Mouse (Mus musculus): Measurements from ENCODE around the gene Allc. TPM values are rescaled to one million over a fixed set of nuclear protein-coding genes. Genes with fewer than 3 reads are reported as not detected.

Gene Allc
- polyA plus RNA-seq, 1 experiment: not detected

- no peak for TF ChIP-seq POLR2A (IDR thresholded peaks at IDR 0.05; ENCODE audit: low read depth, low read length)
- TF ChIP-seq CTCF (IDR thresholded peaks at IDR 0.05; ENCODE audit: extremely low read depth, insufficient read length, insufficient replicate concordance, low read depth, low read length): no peak
- WGBS: 51% methylated on average over 3 of the region's 3 CpGs
- Histone ChIP-seq H3K27me3 (ENCODE audit: control insufficient read depth, insufficient read depth, low read length) (no peaks in the 10 kb centered on the region), H3K4me1 (ENCODE audit: control insufficient read depth, insufficient read depth, insufficient read length, low read length) (no peaks in the 10 kb centered on the region), H3K36me3 (ENCODE audit: control insufficient read depth, insufficient read depth, low read length) (no peaks in the 10 kb centered on the region), H3K27ac (ENCODE audit: insufficient read depth, low read depth, low read length) (no peak overlapping the region), H3K4me3 (ENCODE audit: low read depth, low read length) (no peak overlapping the region)
Measured at GRCm38 (mm10) chr12:28584036-28584435, 1.7 kb upstream of the Allc start.

GRCm38 (mm10) chr12:28579132-28579531 is 3.2 kb downstream of the Allc start:
- no peak overlapping the region for H3K27ac ChIP-seq (ENCODE audit: insufficient read depth, low read depth, low read length)
- H3K4me1 ChIP-seq (ENCODE audit: control insufficient read depth, insufficient read depth, insufficient read length, low read length): no peaks in the 10 kb centered on the region
- H3K27me3 ChIP-seq (ENCODE audit: control insufficient read depth, insufficient read depth, low read length): no peaks in the 10 kb centered on the region
- no peaks in the 10 kb centered on the region for H3K36me3 ChIP-seq (ENCODE audit: control insufficient read depth, insufficient read depth, low read length)
- WGBS: 32% methylated on average over 4 of the region's 4 CpGs
- H3K4me3 ChIP-seq (ENCODE audit: low read depth, low read length): no peak overlapping the region
- TF ChIP-seq CTCF (IDR thresholded peaks at IDR 0.05; ENCODE audit: extremely low read depth, insufficient read length, insufficient replicate concordance, low read depth, low read length) (peak; percentile 46; the same call in 1 of the 2 replicates), POLR2A (IDR thresholded peaks at IDR 0.05; ENCODE audit: low read depth, low read length) (no peak)

- Histone ChIP-seq H3K36me3 (ENCODE audit: control insufficient read depth, insufficient read depth, low read length) (no peaks in the 10 kb centered on the region), H3K4me3 (ENCODE audit: low read depth, low read length) (no peak overlapping the region), H3K27ac (ENCODE audit: insufficient read depth, low read depth, low read length) (no peak overlapping the region), H3K4me1 (ENCODE audit: control insufficient read depth, insufficient read depth, insufficient read length, low read length) (no peaks in the 10 kb centered on the region), H3K27me3 (ENCODE audit: control insufficient read depth, insufficient read depth, low read length) (no peaks in the 10 kb centered on the region)
- WGBS: 59% methylated on average over 3 of the region's 3 CpGs
- TF ChIP-seq POLR2A (IDR thresholded peaks at IDR 0.05; ENCODE audit: low read depth, low read length): no peak
- TF ChIP-seq CTCF (IDR thresholded peaks at IDR 0.05; ENCODE audit: extremely low read depth, insufficient read length, insufficient replicate concordance, low read depth, low read length): no peak
Measured at GRCm38 (mm10) chr12:28578147-28578546, 4.2 kb downstream of the Allc start.

- WGBS: 57% methylated on average over 6 of the region's 6 CpGs
- Histone ChIP-seq H3K4me3 (ENCODE audit: low read depth, low read length) (no peak overlapping the region), H3K27me3 (ENCODE audit: control insufficient read depth, insufficient read depth, low read length) (no peaks in the 10 kb centered on the region), H3K4me1 (ENCODE audit: control insufficient read depth, insufficient read depth, insufficient read length, low read length) (no peaks in the 10 kb centered on the region), H3K36me3 (ENCODE audit: control insufficient read depth, insufficient read depth, low read length) (no peaks in the 10 kb centered on the region), H3K27ac (ENCODE audit: insufficient read depth, low read depth, low read length) (no peak overlapping the region)
- no peak for TF ChIP-seq POLR2A (IDR thresholded peaks at IDR 0.05; ENCODE audit: low read depth, low read length)
- TF ChIP-seq CTCF (IDR thresholded peaks at IDR 0.05; ENCODE audit: extremely low read depth, insufficient read length, insufficient replicate concordance, low read depth, low read length): no peak
Measured at GRCm38 (mm10) chr12:28575366-28576070, 6.8 kb downstream of the Allc start.

GRCm38 (mm10) chr12:28572241-28572640 is 10.1 kb downstream of the Allc start:
- TF ChIP-seq CTCF (IDR thresholded peaks at IDR 0.05; ENCODE audit: extremely low read depth, insufficient read length, insufficient replicate concordance, low read depth, low read length) (no peak), POLR2A (IDR thresholded peaks at IDR 0.05; ENCODE audit: low read depth, low read length) (no peak)
- no peaks in the 10 kb centered on the region for H3K27me3 ChIP-seq (ENCODE audit: control insufficient read depth, insufficient read depth, low read length)
- no peaks in the 10 kb centered on the region for H3K36me3 ChIP-seq (ENCODE audit: control insufficient read depth, insufficient read depth, low read length)
- 59% methylated on average over 2 of the region's 2 CpGs for WGBS
- no peaks in the 10 kb centered on the region for H3K4me1 ChIP-seq (ENCODE audit: control insufficient read depth, insufficient read depth, insufficient read length, low read length)
- no peak overlapping the region for H3K27ac ChIP-seq (ENCODE audit: insufficient read depth, low read depth, low read length)
- no peak overlapping the region for H3K4me3 ChIP-seq (ENCODE audit: low read depth, low read length)

GRCm38 (mm10) chr12:28552299-28552698 is 30.0 kb downstream of the Allc start, which contains the start of gene Dcdc2c:
TSS of gene Dcdc2c (minus strand) at chr12:28552399.
- no peaks in the 10 kb centered on the region for H3K4me1 ChIP-seq (ENCODE audit: control insufficient read depth, insufficient read depth, insufficient read length, low read length)
- H3K27ac ChIP-seq (ENCODE audit: insufficient read depth, low read depth, low read length): no peak within 1 kb of the TSS
- WGBS: 57% methylated on average over 15 of the region's 15 CpGs
- H3K4me3 ChIP-seq (ENCODE audit: low read depth, low read length): no peak within 1 kb of the TSS
- no peaks in the 10 kb centered on the region for H3K36me3 ChIP-seq (ENCODE audit: control insufficient read depth, insufficient read depth, low read length)
- TF ChIP-seq POLR2A (IDR thresholded peaks at IDR 0.05; ENCODE audit: low read depth, low read length) (no peak), CTCF (IDR thresholded peaks at IDR 0.05; ENCODE audit: extremely low read depth, insufficient read length, insufficient replicate concordance, low read depth, low read length) (no peak)
- no peaks in the 10 kb centered on the region; the same call in 1 of the 2 replicates for H3K27me3 ChIP-seq (ENCODE audit: control insufficient read depth, insufficient read depth, low read length)

DNA sequence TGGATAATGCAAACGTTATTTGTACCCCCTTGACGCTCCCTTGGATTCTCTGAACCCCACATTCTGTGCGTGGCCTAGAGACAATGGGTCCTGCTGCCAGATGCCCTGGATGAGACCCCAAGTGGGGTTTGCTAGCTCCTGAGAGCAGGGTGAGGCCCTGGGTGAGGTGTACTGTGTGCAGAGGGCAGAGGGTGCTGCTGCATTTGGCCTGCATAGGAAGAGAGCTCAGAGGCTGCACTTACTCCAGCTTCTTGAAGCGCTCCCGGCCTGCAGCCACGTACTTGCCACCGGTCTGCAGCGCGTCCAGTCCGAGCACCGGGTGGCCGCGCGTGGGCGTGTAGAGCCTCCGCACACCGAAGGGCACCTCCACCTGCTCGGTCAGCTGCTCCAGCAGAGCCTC is 30.5 kb downstream of the Allc start:
- TF ChIP-seq POLR2A (IDR thresholded peaks at IDR 0.05; ENCODE audit: low read depth, low read length) (no peak), CTCF (IDR thresholded peaks at IDR 0.05; ENCODE audit: extremely low read depth, insufficient read length, insufficient replicate concordance, low read depth, low read length) (no peak)
- 65% methylated on average over 18 of the region's 18 CpGs for WGBS
- Histone ChIP-seq H3K4me3 (ENCODE audit: low read depth, low read length) (no peak overlapping the region), H3K27me3 (ENCODE audit: control insufficient read depth, insufficient read depth, low read length) (no peaks in the 10 kb centered on the region; the same call in 1 of the 2 replicates), H3K4me1 (ENCODE audit: control insufficient read depth, insufficient read depth, insufficient read length, low read length) (no peaks in the 10 kb centered on the region), H3K27ac (ENCODE audit: insufficient read depth, low read depth, low read length) (no peak overlapping the region), H3K36me3 (ENCODE audit: control insufficient read depth, insufficient read depth, low read length) (no peaks in the 10 kb centered on the region)
